In the genomic region with DNA sequence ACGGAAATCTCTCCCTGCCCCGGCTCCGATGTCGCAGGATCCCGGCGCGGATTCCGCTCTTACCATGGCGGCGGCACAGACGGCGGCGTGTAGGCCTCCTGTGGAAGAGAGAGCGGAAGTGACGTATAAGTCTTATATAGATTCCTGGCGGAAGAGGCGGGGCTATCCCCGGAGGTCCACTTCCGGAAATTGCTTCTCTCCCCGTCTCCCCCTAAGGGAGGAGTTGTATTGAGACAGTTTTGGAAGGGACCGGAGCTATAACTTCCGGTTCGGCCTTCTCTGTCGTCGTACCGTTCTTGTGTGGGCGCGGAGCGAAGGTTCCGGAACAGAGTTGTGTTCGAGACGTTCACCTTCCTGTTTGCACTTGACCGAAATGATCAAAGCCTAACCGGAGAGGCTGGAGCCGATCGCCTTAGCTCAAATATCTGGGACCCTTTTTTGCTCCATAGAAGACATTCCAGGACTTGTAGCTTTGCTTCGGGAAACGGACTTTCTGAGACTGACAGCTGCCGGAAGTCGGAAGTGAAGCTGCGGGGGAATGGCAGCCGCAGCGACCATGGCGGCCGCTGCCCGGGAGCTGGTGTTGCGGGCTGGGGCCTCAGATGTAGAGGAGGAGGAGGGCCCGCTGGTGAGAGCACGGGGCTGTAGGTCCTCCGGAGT, we compare ENCODE assay signal across 8 mouse cellular contexts. TPM values are rescaled to one million over a fixed set of nuclear protein-coding genes. Genes with fewer than 3 reads are reported as not detected.
DNase-seq lines count a peak whose midpoint lies in the region; ATAC-seq and TF ChIP-seq lines count a peak whose summit lies in the region.

A gene (plus strand): TSS at position 258 of the 660 bp plus-strand sequence.
A gene (minus strand): TSS at position 447 of the 660 bp plus-strand sequence.

- WGBS in forebrain, embryonic 11.5 days, result under 1% methylated on average over 50 of the region's 50 CpGs
- WGBS in heart, embryonic 16.5 days, result under 1% methylated on average over 50 of the region's 50 CpGs
- under 1% methylated on average over 50 of the region's 50 CpGs for WGBS in liver, embryonic 15.5 days (ENCODE audit: insufficient replicate concordance)
- WGBS in neural tube, embryonic 12.5 days, result under 1% methylated on average over 50 of the region's 50 CpGs

- peak within 1 kb of the TSS; percentile 60 for H3K27ac ChIP-seq in CH12.LX (ENCODE audit: insufficient read depth, low read depth)
- peak within 1 kb of the TSS; percentile 90 for H3K27ac ChIP-seq in forebrain, embryonic 11.5 days (ENCODE audit: low read depth, low read length)
- H3K27ac ChIP-seq in heart, embryonic 16.5 days (ENCODE audit: low read length), result peak within 1 kb of the TSS; percentile 95
- peak within 1 kb of the TSS; percentile 93 for H3K27ac ChIP-seq in liver, embryonic 15.5 days (replicated peaks)
- peak within 1 kb of the TSS; percentile 74; the same call in 1 of the 2 replicates for H3K27ac ChIP-seq in neural tube, embryonic 12.5 days

- peak; percentile 84 for TF ChIP-seq POLR2A in CH12.LX (IDR thresholded peaks at IDR 0.05; ENCODE audit: low read depth, low read length)

- H3K4me1 ChIP-seq in CH12.LX (ENCODE audit: control insufficient read depth in 1 of 2, insufficient read depth in 2 of 2), result peaks cover 10 to 36% of the 10 kb centered on the region in 2 experiments
- peaks cover 38% of the 10 kb centered on the region for H3K4me1 ChIP-seq in forebrain, embryonic 11.5 days (replicated peaks; ENCODE audit: control insufficient read depth, insufficient read depth, low read length)
- H3K4me1 ChIP-seq in heart, embryonic 16.5 days (ENCODE audit: control insufficient read depth, insufficient read depth, low read length), result peaks cover 41% of the 10 kb centered on the region
- H3K4me1 ChIP-seq in liver, embryonic 15.5 days (replicated peaks), result peaks cover 57% of the 10 kb centered on the region
- peaks cover 45% of the 10 kb centered on the region for H3K4me1 ChIP-seq in neural tube, embryonic 12.5 days

- dilution Hi-C loops in CH12.LX (cut with MboI; ENCODE audit: extremely low pct_ligation_motif_present, extremely low pct_unique_long_range_greater_than_20kb, low sequenced_read_pairs), result no loop called here

- in situ Hi-C loops in CH12.LX (cut with MboI; ENCODE audit: low pct_ligation_motif_present, low pct_unique_long_range_greater_than_20kb, low sequenced_read_pairs), result no loop called here

- H3K4me3 ChIP-seq in CH12.LX (replicated peaks in 1 of 3; ENCODE audit: low read depth in 2 of 3, low read length in 2 of 3, poor library complexity in 1 of 3), result peak within 1 kb of the TSS; percentile 91 to 99 (median 96)
- peak within 1 kb of the TSS; percentile 98 for H3K4me3 ChIP-seq in forebrain, embryonic 11.5 days (ENCODE audit: low read depth, low read length)
- peak within 1 kb of the TSS; percentile 99 for H3K4me3 ChIP-seq in heart, embryonic 16.5 days (ENCODE audit: low read length)
- peak within 1 kb of the TSS; percentile 81 for H3K4me3 ChIP-seq in liver, embryonic 15.5 days (replicated peaks)
- peak within 1 kb of the TSS; percentile 95 for H3K4me3 ChIP-seq in neural tube, embryonic 12.5 days

- H3K9ac ChIP-seq in CH12.LX (ENCODE audit: insufficient read depth, low read depth), result peak within 1 kb of the TSS; percentile 99
- peak within 1 kb of the TSS; percentile 94 for H3K9ac ChIP-seq in forebrain, embryonic 11.5 days (ENCODE audit: low read length)
- H3K9ac ChIP-seq in heart, embryonic 16.5 days (ENCODE audit: low read length), result peak within 1 kb of the TSS; percentile 99
- H3K9ac ChIP-seq in liver, embryonic 15.5 days, result peak within 1 kb of the TSS; percentile 89
- peak within 1 kb of the TSS; percentile 98 for H3K9ac ChIP-seq in neural tube, embryonic 12.5 days

- H3K79me2 ChIP-seq in CH12.LX (replicated peaks; ENCODE audit: control insufficient read depth, extremely low read depth, insufficient read depth, poor library complexity, severe bottlenecking), result peaks cover 29% of the 10 kb centered on the region

- no peaks in the 10 kb centered on the region for H3K9me3 ChIP-seq in CH12.LX (replicated peaks; ENCODE audit: low read length)
- H3K9me3 ChIP-seq in forebrain, embryonic 11.5 days (ENCODE audit: control insufficient read depth, low read length), result no peaks in the 10 kb centered on the region
- H3K9me3 ChIP-seq in heart, embryonic 16.5 days (replicated peaks; ENCODE audit: control insufficient read depth, low read length), result no peaks in the 10 kb centered on the region
- H3K9me3 ChIP-seq in liver, embryonic 15.5 days (replicated peaks), result no peaks in the 10 kb centered on the region
- no peaks in the 10 kb centered on the region for H3K9me3 ChIP-seq in neural tube, embryonic 12.5 days

- peaks cover 53 to 65% of the 10 kb centered on the region in 2 experiments for H3K36me3 ChIP-seq in CH12.LX (replicated peaks in 1 of 2; ENCODE audit: control insufficient read depth in 1 of 2, insufficient read depth in 1 of 2, low read length in 1 of 2)
- H3K36me3 ChIP-seq in forebrain, embryonic 11.5 days (ENCODE audit: control insufficient read depth, insufficient read depth, low read length), result peaks cover 10% of the 10 kb centered on the region
- H3K36me3 ChIP-seq in heart, embryonic 16.5 days (ENCODE audit: control insufficient read depth, insufficient read depth), result peaks cover 40% of the 10 kb centered on the region
- H3K36me3 ChIP-seq in liver, embryonic 15.5 days (replicated peaks), result peaks cover 60% of the 10 kb centered on the region
- H3K36me3 ChIP-seq in neural tube, embryonic 12.5 days, result peaks cover 51% of the 10 kb centered on the region

- H3K4me2 ChIP-seq in CH12.LX (ENCODE audit: insufficient read depth, low read depth, poor library complexity, severe bottlenecking), result peak within 1 kb of the TSS; percentile 97
- peak within 1 kb of the TSS; percentile 92 for H3K4me2 ChIP-seq in forebrain, embryonic 11.5 days (ENCODE audit: low read depth, low read length, severe bottlenecking)
- peak within 1 kb of the TSS; percentile 92 for H3K4me2 ChIP-seq in heart, embryonic 16.5 days (ENCODE audit: low read depth, low read length)
- peak within 1 kb of the TSS; percentile 96 for H3K4me2 ChIP-seq in liver, embryonic 15.5 days
- peak within 1 kb of the TSS; percentile 97 for H3K4me2 ChIP-seq in neural tube, embryonic 12.5 days (replicated peaks)

- TF ChIP-seq CTCF in CH12.LX (conservative IDR thresholded peaks at IDR 0.05 in 1 of 2, IDR thresholded peaks at IDR 0.05 in 1 of 2; ENCODE audit: low read depth in 2 of 2, low read length in 2 of 2), result no peak

- TF ChIP-seq EP300 in CH12.LX (IDR thresholded peaks at IDR 0.05; ENCODE audit: low read length), result no peak

- peak; percentile 96 for DNase-seq in CH12.LX (ENCODE audit: extremely low read depth)
- DNase-seq in c-Kit-positive CD71-positive TER-119-negative erythroid progenitor cells, embryonic 14.5 days (ENCODE audit: low read depth), result peak; percentile 92
- peak; percentile 96 for DNase-seq in forebrain, embryonic 11.5 days (ENCODE audit: low spot score)
- DNase-seq in kidney, postnatal 36 days, result peak; percentile 95 to 97
- DNase-seq in telencephalon, adult 2 months (ENCODE audit: low read depth, low spot score), result peak; percentile 99

- H3K27me3 ChIP-seq in CH12.LX (replicated peaks), result no peaks in the 10 kb centered on the region
- H3K27me3 ChIP-seq in forebrain, embryonic 11.5 days (ENCODE audit: control insufficient read depth, insufficient read depth, low read length), result no peaks in the 10 kb centered on the region
- H3K27me3 ChIP-seq in heart, embryonic 16.5 days (ENCODE audit: control insufficient read depth, insufficient read depth, low read length), result no peaks in the 10 kb centered on the region
- no peaks in the 10 kb centered on the region for H3K27me3 ChIP-seq in liver, embryonic 15.5 days
- H3K27me3 ChIP-seq in neural tube, embryonic 12.5 days (replicated peaks), result no peaks in the 10 kb centered on the region

- no peak for TF ChIP-seq RAD21 in CH12.LX (IDR thresholded peaks at IDR 0.05; ENCODE audit: low read depth, low read length)

- peak; percentile 86 for ATAC-seq in forebrain, embryonic 11.5 days (replicated peaks; ENCODE audit: low FRiP score)
- ATAC-seq in heart, embryonic 16.5 days (replicated peaks; ENCODE audit: extremely low read depth, insufficient read depth, low FRiP score), result peak; percentile 88
- peak; percentile 84 for ATAC-seq in liver, embryonic 15.5 days (ENCODE audit: insufficient read depth)
- ATAC-seq in neural tube, embryonic 12.5 days (ENCODE audit: low FRiP score, low read depth), result peak; percentile 79

TF ChIP-seq in CH12.LX, 34 proteins besides CTCF, POLR2A, EP300 and RAD21 (continues in another document):
- TF ChIP-seq MAX (IDR thresholded peaks at IDR 0.05; ENCODE audit: low read length), result peak; percentile 92
- no peak for TF ChIP-seq CHD2 (IDR thresholded peaks at IDR 0.05; ENCODE audit: low read length)
- TF ChIP-seq IRF4 (IDR thresholded peaks at IDR 0.05; ENCODE audit: low read depth, low read length), result peak; percentile 75
- TF ChIP-seq MXI1 (IDR thresholded peaks at IDR 0.05; ENCODE audit: low read depth, low read length), result peak; percentile 77
- no peak for TF ChIP-seq ZNF384 (IDR thresholded peaks at IDR 0.05; ENCODE audit: low read depth, low read length)
- TF ChIP-seq RCOR1 (conservative IDR thresholded peaks at IDR 0.05; ENCODE audit: low read depth, low read length), result 0 out of 2 replicates have a peak, but pooled peaks have one; percentile 26
- TF ChIP-seq JUND (conservative IDR thresholded peaks at IDR 0.05; ENCODE audit: low read depth, low read length), result no peak
- TF ChIP-seq POLR2AphosphoS2 (IDR thresholded peaks at IDR 0.05; ENCODE audit: low read depth, low read length), result peak; percentile 95
- no peak for TF ChIP-seq USF2 (conservative IDR thresholded peaks at IDR 0.05; ENCODE audit: low read depth, low read length)

RNA-seq across cellular contexts. Expression of the first gene that starts in this region (rescaled TPM):
- total RNA-seq in CH12.LX (2012; rRNA removed) (38.2 and 39.9 TPM in 2 replicates), CH12.LX (2014; rRNA removed) (34.3 and 40.6 TPM in 2 replicates)
- 73.6 and 76.1 TPM in 2 replicates for polyA plus RNA-seq in CH12.LX (2012; ENCODE audit: insufficient read length, low read depth)
- polyA plus RNA-seq in forebrain, embryonic 11.5 days (2014; fragmentation: Nextera tagmentation; extraction: Ambion mirVana), result 44.0 and 46.8 TPM in 2 replicates
- 39.7 and 42.5 TPM in 2 replicates for polyA plus RNA-seq in heart, embryonic 16.5 days (2015; fragmentation: Nextera tagmentation; extraction: Ambion mirVana)
- 23.3 and 24.6 TPM in 2 replicates for polyA plus RNA-seq in liver, embryonic 15.5 days (2015; fragmentation: Nextera tagmentation; extraction: Ambion mirVana)
- 66.0 and 66.5 TPM in 2 replicates for polyA plus RNA-seq in neural tube, embryonic 12.5 days (2016; fragmentation: Nextera tagmentation; extraction: Ambion mirVana)

RNA-seq across cellular contexts. Expression of the second gene that starts in this region (rescaled TPM):
- total RNA-seq in CH12.LX (2012; rRNA removed) (302 and 359 TPM in 2 replicates), CH12.LX (2014; rRNA removed) (205 and 246 TPM in 2 replicates)
- polyA plus RNA-seq in CH12.LX (2012; ENCODE audit: insufficient read length, low read depth), result 913 and 991 TPM in 2 replicates
- 1,265 and 1,326 TPM in 2 replicates for polyA plus RNA-seq in forebrain, embryonic 11.5 days (2014; fragmentation: Nextera tagmentation; extraction: Ambion mirVana)
- 873 and 901 TPM in 2 replicates for polyA plus RNA-seq in heart, embryonic 16.5 days (2015; fragmentation: Nextera tagmentation; extraction: Ambion mirVana)
- 939 and 1,010 TPM in 2 replicates for polyA plus RNA-seq in liver, embryonic 15.5 days (2015; fragmentation: Nextera tagmentation; extraction: Ambion mirVana)
- polyA plus RNA-seq in neural tube, embryonic 12.5 days (2016; fragmentation: Nextera tagmentation; extraction: Ambion mirVana), result 914 and 923 TPM in 2 replicates

Comparison
In these comparisons a context has a peak if more than half of its experiments do, and no peak if none do; other contexts are left out.
1. Peak in every context shown above with its lines: DNase-seq, ATAC-seq, H3K4me3 ChIP-seq and H3K27ac ChIP-seq.